Mouse (Mus musculus): ENCODE results near the gene Fam47e.
"Not testable (repeated sequence)": the region's sequence is repeated elsewhere in the genome, so short reads cannot be mapped to it uniquely, and the experiment has no call there.

The Fam47e gene

GRCm38 (mm10) chr5:92554891-92555511 lies at the start of gene Fam47e:
Fam47e (plus strand) TSS chr5:92555069.
- peak; percentile 10 for DNase-seq

GRCm38 (mm10) chr5:92505402-92505865 lies 49.4 kb upstream of the Fam47e start:
- DNase-seq = peak; percentile 98

GRCm38 (mm10) chr5:92506301-92506729 lies 48.6 kb upstream of the Fam47e start:
- DNase-seq = peak; percentile 64

- no peak for DNase-seq
Observed at GRCm38 (mm10) chr5:92506733-92507132, 48.1 kb upstream of the Fam47e start, which contains the start of gene Scarb2. Scarb2 (minus strand) TSS chr5:92506833.

- DNase-seq = no peak
Observed at GRCm38 (mm10) chr5:92508853-92509252, 46.0 kb upstream of the Fam47e start.

- DNase-seq = no peak
Observed at GRCm38 (mm10) chr5:92511256-92511655, 43.6 kb upstream of the Fam47e start.

- DNase-seq = no peak
Observed at GRCm38 (mm10) chr5:92512066-92512465, 42.8 kb upstream of the Fam47e start.

- DNase-seq = not testable (repeated sequence)
Observed at GRCm38 (mm10) chr5:92521131-92521530, 33.7 kb upstream of the Fam47e start.

GRCm38 (mm10) chr5:92524821-92525258 lies 30.0 kb upstream of the Fam47e start:
- peak; percentile 31 for DNase-seq

GRCm38 (mm10) chr5:92539698-92540097 lies 15.2 kb upstream of the Fam47e start:
- no peak for DNase-seq

- DNase-seq = no peak
Observed at GRCm38 (mm10) chr5:92552611-92553010, 2.3 kb upstream of the Fam47e start.

GRCm38 (mm10) chr5:92553939-92554338 lies 930 bp upstream of the Fam47e start:
- DNase-seq = peak; percentile 15

GRCm38 (mm10) chr5:92554443-92554842 lies 426 bp upstream of the Fam47e start:
- DNase-seq = peak; percentile 43

- no peak for DNase-seq
Observed at GRCm38 (mm10) chr5:92555905-92556304, 1.0 kb downstream of the Fam47e start.

GRCm38 (mm10) chr5:92557508-92557907 lies 2.6 kb downstream of the Fam47e start:
- DNase-seq = no peak

- DNase-seq = no peak
Observed at GRCm38 (mm10) chr5:92560201-92560600, 5.3 kb downstream of the Fam47e start.

- DNase-seq = no peak
Observed at GRCm38 (mm10) chr5:92562002-92562401, 7.1 kb downstream of the Fam47e start.

GRCm38 (mm10) chr5:92571232-92571631 lies 16.4 kb downstream of the Fam47e start:
- DNase-seq = no peak

- DNase-seq = no peak
Observed at GRCm38 (mm10) chr5:92579559-92579958, 24.7 kb downstream of the Fam47e start.

- DNase-seq = no peak
Observed at GRCm38 (mm10) chr5:92585932-92586331, 31.1 kb downstream of the Fam47e start.

GRCm38 (mm10) chr5:92595026-92595425 lies 40.2 kb downstream of the Fam47e start:
- no peak for DNase-seq

- no peak for DNase-seq
Observed at GRCm38 (mm10) chr5:92596865-92597264, 42.0 kb downstream of the Fam47e start.

- peak; percentile 31 for DNase-seq
Observed at GRCm38 (mm10) chr5:92599030-92599429, 44.2 kb downstream of the Fam47e start.
